Mouse (Mus musculus): ENCODE data around the gene Dnah11. TPM values are rescaled to one million over a fixed set of nuclear protein-coding genes. Genes with fewer than 3 reads are reported as not detected.

Dnah11 gene
- polyA plus RNA-seq, 1 experiment from 2014 or later: 0.16 TPM

GRCm38 (mm10) chr12:118080441-118080840 is 118.4 kb downstream of the Dnah11 start:
- no peak overlapping the region for H3K27ac ChIP-seq (ENCODE audit: low read depth, low read length)
- no peaks in the 10 kb centered on the region for H3K36me3 ChIP-seq (ENCODE audit: control insufficient read depth, insufficient read depth, low read length)
- no peaks in the 10 kb centered on the region for H3K9me3 ChIP-seq (ENCODE audit: control insufficient read depth, low read length)
- no peaks in the 10 kb centered on the region for H3K27me3 ChIP-seq (ENCODE audit: control insufficient read depth, insufficient read depth, low read length)
- H3K4me1 ChIP-seq (ENCODE audit: control insufficient read depth, insufficient read depth, low read length): no peaks in the 10 kb centered on the region
- H3K4me2 ChIP-seq (ENCODE audit: low read depth): no peak overlapping the region
- no peak for DNase-seq (ENCODE audit: low spot score)
- no peak overlapping the region for H3K4me3 ChIP-seq (ENCODE audit: low read depth, low read length)
- H3K9ac ChIP-seq (ENCODE audit: low read length): no peak overlapping the region
- no peak for ATAC-seq (ENCODE audit: insufficient read depth, low FRiP score, low TSS enrichment)
- 92% methylated on average over 6 of the region's 6 CpGs for WGBS

DNA sequence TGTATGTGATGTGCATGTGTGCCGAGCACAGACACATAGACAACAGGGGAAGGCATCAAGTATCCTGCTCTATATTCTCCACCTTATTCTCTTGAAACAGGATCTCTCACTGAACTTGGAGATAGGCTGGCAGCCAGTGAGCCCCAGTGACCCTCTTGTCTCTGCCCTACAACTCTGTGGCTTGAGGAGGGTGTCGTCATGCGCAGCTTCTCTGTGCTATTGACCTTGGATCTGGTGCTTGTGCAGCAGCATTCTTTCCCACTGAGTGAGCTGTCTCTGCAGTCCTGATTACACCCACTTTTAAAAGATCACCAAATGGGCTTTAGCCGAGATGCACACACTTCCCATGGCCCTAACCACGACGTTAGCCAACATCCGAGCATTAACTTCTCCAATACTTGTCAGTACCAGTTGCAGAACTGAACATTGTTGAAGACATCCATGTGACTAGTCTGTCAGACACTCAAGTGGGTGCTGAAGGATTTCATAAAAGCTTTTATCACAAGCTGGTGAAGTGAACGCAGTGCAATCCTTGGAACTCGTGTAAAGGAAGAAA is 120.3 kb downstream of the Dnah11 start:
- Histone ChIP-seq H3K9me3 (ENCODE audit: control insufficient read depth, low read length) (no peaks in the 10 kb centered on the region), H3K4me3 (ENCODE audit: low read depth, low read length) (no peak overlapping the region), H3K9ac (ENCODE audit: low read length) (no peak overlapping the region), H3K4me1 (ENCODE audit: control insufficient read depth, insufficient read depth, low read length) (no peaks in the 10 kb centered on the region), H3K27me3 (ENCODE audit: control insufficient read depth, insufficient read depth, low read length) (no peaks in the 10 kb centered on the region), H3K4me2 (ENCODE audit: low read depth) (no peak overlapping the region), H3K36me3 (ENCODE audit: control insufficient read depth, insufficient read depth, low read length) (no peaks in the 10 kb centered on the region), H3K27ac (ENCODE audit: low read depth, low read length) (no peak overlapping the region)
- DNase-seq (ENCODE audit: low spot score) (no peak), ATAC-seq (ENCODE audit: insufficient read depth, low FRiP score, low TSS enrichment) (no peak)
- 83% methylated on average over 9 of the region's 9 CpGs for WGBS

GRCm38 (mm10) chr12:118076802-118077201 is 122.0 kb downstream of the Dnah11 start:
- Histone ChIP-seq H3K27me3 (ENCODE audit: control insufficient read depth, insufficient read depth, low read length) (no peaks in the 10 kb centered on the region), H3K9me3 (ENCODE audit: control insufficient read depth, low read length) (no peaks in the 10 kb centered on the region), H3K4me1 (ENCODE audit: control insufficient read depth, insufficient read depth, low read length) (no peaks in the 10 kb centered on the region), H3K27ac (ENCODE audit: low read depth, low read length) (no peak overlapping the region), H3K36me3 (ENCODE audit: control insufficient read depth, insufficient read depth, low read length) (no peaks in the 10 kb centered on the region), H3K4me2 (ENCODE audit: low read depth) (no peak overlapping the region), H3K4me3 (ENCODE audit: low read depth, low read length) (no peak overlapping the region), H3K9ac (ENCODE audit: low read length) (no peak overlapping the region)
- ATAC-seq (ENCODE audit: insufficient read depth, low FRiP score, low TSS enrichment) (no peak), DNase-seq (ENCODE audit: low spot score) (no peak)
- 88% methylated on average over 3 of the region's 3 CpGs for WGBS

GRCm38 (mm10) chr12:118072181-118072872 is 126.5 kb downstream of the Dnah11 start:
- 76% methylated on average over 3 of the region's 3 CpGs for WGBS
- no peaks in the 10 kb centered on the region for H3K27me3 ChIP-seq (ENCODE audit: control insufficient read depth, insufficient read depth, low read length)
- no peaks in the 10 kb centered on the region for H3K4me1 ChIP-seq (ENCODE audit: control insufficient read depth, insufficient read depth, low read length)
- DNase-seq (ENCODE audit: low spot score) (no peak), ATAC-seq (ENCODE audit: insufficient read depth, low FRiP score, low TSS enrichment) (no peak)
- H3K4me2 ChIP-seq (ENCODE audit: low read depth): no peak overlapping the region
- no peak overlapping the region for H3K4me3 ChIP-seq (ENCODE audit: low read depth, low read length)
- H3K36me3 ChIP-seq (ENCODE audit: control insufficient read depth, insufficient read depth, low read length): no peaks in the 10 kb centered on the region
- H3K9ac ChIP-seq (ENCODE audit: low read length): no peak overlapping the region
- no peaks in the 10 kb centered on the region for H3K9me3 ChIP-seq (ENCODE audit: control insufficient read depth, low read length)
- no peak overlapping the region for H3K27ac ChIP-seq (ENCODE audit: low read depth, low read length)

- ATAC-seq (ENCODE audit: insufficient read depth, low FRiP score, low TSS enrichment): no peak
- Histone ChIP-seq H3K9me3 (ENCODE audit: control insufficient read depth, low read length) (no peaks in the 10 kb centered on the region), H3K36me3 (ENCODE audit: control insufficient read depth, insufficient read depth, low read length) (no peaks in the 10 kb centered on the region), H3K4me3 (ENCODE audit: low read depth, low read length) (no peak overlapping the region), H3K9ac (ENCODE audit: low read length) (no peak overlapping the region), H3K4me1 (ENCODE audit: control insufficient read depth, insufficient read depth, low read length) (no peaks in the 10 kb centered on the region), H3K4me2 (ENCODE audit: low read depth) (no peak overlapping the region), H3K27ac (ENCODE audit: low read depth, low read length) (no peak overlapping the region), H3K27me3 (ENCODE audit: control insufficient read depth, insufficient read depth, low read length) (no peaks in the 10 kb centered on the region)
- DNase-seq (ENCODE audit: low spot score): no peak
- WGBS: 94% methylated on average over 1 of the region's 1 CpGs
Measured at GRCm38 (mm10) chr12:118071667-118072066, 127.2 kb downstream of the Dnah11 start.

- DNase-seq (ENCODE audit: low spot score) (no peak), ATAC-seq (ENCODE audit: insufficient read depth, low FRiP score, low TSS enrichment) (no peak)
- H3K9ac ChIP-seq (ENCODE audit: low read length): no peak overlapping the region
- no peak overlapping the region for H3K27ac ChIP-seq (ENCODE audit: low read depth, low read length)
- H3K27me3 ChIP-seq (ENCODE audit: control insufficient read depth, insufficient read depth, low read length): no peaks in the 10 kb centered on the region
- no peak overlapping the region for H3K4me2 ChIP-seq (ENCODE audit: low read depth)
- no peaks in the 10 kb centered on the region for H3K4me1 ChIP-seq (ENCODE audit: control insufficient read depth, insufficient read depth, low read length)
- H3K4me3 ChIP-seq (ENCODE audit: low read depth, low read length): no peak overlapping the region
- no peaks in the 10 kb centered on the region for H3K36me3 ChIP-seq (ENCODE audit: control insufficient read depth, insufficient read depth, low read length)
- no peaks in the 10 kb centered on the region for H3K9me3 ChIP-seq (ENCODE audit: control insufficient read depth, low read length)
- WGBS: 81% methylated on average over 4 of the region's 4 CpGs
Measured at GRCm38 (mm10) chr12:118068785-118069184, 130.1 kb downstream of the Dnah11 start.

DNA sequence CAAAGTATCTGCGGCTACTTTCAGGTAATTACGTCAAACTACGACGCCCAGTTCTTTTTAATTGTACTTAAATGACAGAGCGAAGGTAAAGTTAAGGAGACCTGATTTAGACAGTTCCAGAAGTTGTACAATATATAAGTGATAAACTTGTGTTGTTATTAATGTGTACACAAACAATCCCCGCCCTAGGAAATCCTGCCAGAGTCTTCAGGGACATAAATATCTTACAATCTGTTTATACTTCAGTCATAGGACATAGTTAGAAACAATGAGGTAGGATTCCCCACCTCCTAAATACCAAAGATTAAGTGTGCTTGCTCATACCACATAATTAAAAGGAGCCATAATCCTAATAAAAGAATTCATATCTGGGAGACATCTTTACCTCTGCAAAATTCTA is 136.5 kb downstream of the Dnah11 start:
- 92% methylated on average over 6 of the region's 6 CpGs for WGBS
- DNase-seq (ENCODE audit: low spot score) (no peak), ATAC-seq (ENCODE audit: insufficient read depth, low FRiP score, low TSS enrichment) (no peak)
- H3K4me3 ChIP-seq (ENCODE audit: low read depth, low read length): no peak overlapping the region
- H3K36me3 ChIP-seq (ENCODE audit: control insufficient read depth, insufficient read depth, low read length): no peaks in the 10 kb centered on the region
- H3K9ac ChIP-seq (ENCODE audit: low read length): no peak overlapping the region
- H3K27me3 ChIP-seq (ENCODE audit: control insufficient read depth, insufficient read depth, low read length): no peaks in the 10 kb centered on the region
- H3K27ac ChIP-seq (ENCODE audit: low read depth, low read length): no peak overlapping the region
- no peak overlapping the region for H3K4me2 ChIP-seq (ENCODE audit: low read depth)
- no peaks in the 10 kb centered on the region for H3K4me1 ChIP-seq (ENCODE audit: control insufficient read depth, insufficient read depth, low read length)
- no peaks in the 10 kb centered on the region for H3K9me3 ChIP-seq (ENCODE audit: control insufficient read depth, low read length)

- no peak overlapping the region for H3K9ac ChIP-seq (ENCODE audit: low read length)
- no peak overlapping the region for H3K4me3 ChIP-seq (ENCODE audit: low read depth, low read length)
- H3K27ac ChIP-seq (ENCODE audit: low read depth, low read length): no peak overlapping the region
- 76% methylated on average over 10 of the region's 10 CpGs for WGBS
- DNase-seq (ENCODE audit: low spot score) (no peak), ATAC-seq (ENCODE audit: insufficient read depth, low FRiP score, low TSS enrichment) (no peak)
- H3K9me3 ChIP-seq (ENCODE audit: control insufficient read depth, low read length): no peaks in the 10 kb centered on the region
- no peaks in the 10 kb centered on the region for H3K4me1 ChIP-seq (ENCODE audit: control insufficient read depth, insufficient read depth, low read length)
- no peaks in the 10 kb centered on the region for H3K36me3 ChIP-seq (ENCODE audit: control insufficient read depth, insufficient read depth, low read length)
- H3K4me2 ChIP-seq (ENCODE audit: low read depth): no peak overlapping the region
- no peaks in the 10 kb centered on the region for H3K27me3 ChIP-seq (ENCODE audit: control insufficient read depth, insufficient read depth, low read length)
Measured at GRCm38 (mm10) chr12:118056876-118057275, 142.0 kb downstream of the Dnah11 start.

DNA sequence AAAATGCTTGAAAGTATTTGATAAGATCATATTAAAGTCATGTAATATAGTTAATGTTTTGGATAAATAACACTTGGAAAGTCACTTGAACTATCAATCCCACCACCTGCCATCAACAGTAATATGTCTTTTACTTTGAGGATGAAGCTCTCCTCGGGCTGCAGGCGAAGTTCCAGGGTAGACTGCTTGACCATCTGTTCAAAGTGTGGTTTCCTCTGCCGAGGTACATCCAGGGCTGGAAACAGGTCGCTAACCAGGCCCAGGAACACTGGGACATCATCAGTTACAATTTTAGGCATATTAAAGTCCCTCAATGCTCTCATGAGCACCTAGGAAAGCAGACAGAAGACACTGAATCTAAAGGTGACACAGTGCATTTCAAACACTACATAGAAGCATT is 153.5 kb downstream of the Dnah11 start:
- no peaks in the 10 kb centered on the region for H3K36me3 ChIP-seq (ENCODE audit: control insufficient read depth, insufficient read depth, low read length)
- H3K4me2 ChIP-seq (ENCODE audit: low read depth): no peak overlapping the region
- WGBS: 88% methylated on average over 4 of the region's 4 CpGs
- DNase-seq (ENCODE audit: low spot score): no peak
- H3K27me3 ChIP-seq (ENCODE audit: control insufficient read depth, insufficient read depth, low read length): no peaks in the 10 kb centered on the region
- no peak overlapping the region for H3K27ac ChIP-seq (ENCODE audit: low read depth, low read length)
- no peak overlapping the region for H3K4me3 ChIP-seq (ENCODE audit: low read depth, low read length)
- H3K9ac ChIP-seq (ENCODE audit: low read length): no peak overlapping the region
- no peak for ATAC-seq (ENCODE audit: insufficient read depth, low FRiP score, low TSS enrichment)
- H3K4me1 ChIP-seq (ENCODE audit: control insufficient read depth, insufficient read depth, low read length): no peaks in the 10 kb centered on the region
- H3K9me3 ChIP-seq (ENCODE audit: control insufficient read depth, low read length): no peaks in the 10 kb centered on the region

All from neural tube, embryonic 11.5 days (tissue).